Mouse (Mus musculus) brown adipose tissue, adult 24 weeks (tissue): Measurements from ENCODE around the gene Asah2. TPM values are rescaled to one million over a fixed set of nuclear protein-coding genes. Genes with fewer than 3 reads are reported as not detected.

Source experiments
- H3K27ac ChIP-seq: fragments of 200-500 bp; replicated peaks from 2 replicates; pipeline ENCODE4 v1.5.1; 2012; ENCODE audit warnings: low read depth, mild to moderate bottlenecking, low read length
- H3K4me1 ChIP-seq: fragments of 200-500 bp; 2 replicates; pipeline ENCODE4 v1.6.1; 2012; ENCODE audit warnings: low read length, mixed read lengths; ENCODE audit not compliant: control insufficient read depth, insufficient read depth, insufficient read length
- H3K4me3 ChIP-seq: fragments of 200-500 bp; 2 replicates; pipeline ENCODE4 v1.5.1; 2012; ENCODE audit warnings: low read depth, mild to moderate bottlenecking, low read length, moderate library complexity; ENCODE audit not compliant: insufficient read depth
- polyA plus RNA-seq: library from polyadenylated mRNA; stranded (reverse); fragments of >200 nt; gene quantifications from 2 replicates; pipeline ENCODE4 v1.2.4, GENCODE M21; 2012; ENCODE audit not compliant: missing spikeins, insufficient read depth, insufficient read length

Asah2 gene
- polyA plus RNA-seq, 1 experiment = 12.0 TPM

DNA sequence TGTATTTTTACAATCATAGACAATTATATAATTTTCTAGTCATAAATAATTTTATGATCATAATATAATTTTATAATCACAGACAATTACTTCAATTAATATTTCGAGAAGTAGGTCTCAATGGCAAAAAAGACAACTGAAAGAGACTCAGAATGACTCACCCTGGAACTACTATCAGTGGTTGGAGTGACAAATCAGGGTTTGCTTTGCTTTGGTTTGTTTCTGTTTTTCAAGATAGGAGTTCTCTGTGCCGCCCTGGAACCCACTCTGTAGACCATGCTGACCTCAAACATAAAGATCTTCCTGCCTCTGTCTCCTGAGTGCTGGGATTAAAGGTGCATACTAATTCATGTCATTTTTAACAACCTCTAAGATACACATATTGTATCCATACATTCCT, 37.7 kb downstream of the Asah2 start:
- no peak overlapping the region for H3K4me3 ChIP-seq
- peaks cover 9% of the 10 kb centered on the region for H3K4me1 ChIP-seq
- no peak overlapping the region for H3K27ac ChIP-seq

DNA sequence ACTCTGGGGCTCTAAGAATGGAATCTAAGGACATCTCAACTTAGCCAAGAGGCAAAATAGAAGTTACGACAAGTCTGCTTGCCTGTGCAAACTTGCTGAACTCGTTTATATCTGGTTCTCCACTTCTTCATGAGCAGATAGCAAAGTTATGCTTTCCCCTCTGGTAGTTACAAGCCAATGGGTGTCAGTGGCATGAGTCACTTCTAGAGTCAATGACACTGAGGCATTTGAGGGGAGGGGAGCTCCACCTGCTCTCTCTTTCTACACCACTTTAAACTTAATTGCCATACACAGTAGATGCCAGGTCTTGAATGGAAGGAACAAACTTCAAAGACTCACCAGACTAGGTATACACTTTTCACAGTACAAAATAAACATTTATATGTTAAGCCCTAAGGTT, 38.4 kb downstream of the Asah2 start:
- Histone ChIP-seq H3K4me3 (no peak overlapping the region), H3K27ac (no peak overlapping the region), H3K4me1 (peaks cover 13% of the 10 kb centered on the region)

DNA sequence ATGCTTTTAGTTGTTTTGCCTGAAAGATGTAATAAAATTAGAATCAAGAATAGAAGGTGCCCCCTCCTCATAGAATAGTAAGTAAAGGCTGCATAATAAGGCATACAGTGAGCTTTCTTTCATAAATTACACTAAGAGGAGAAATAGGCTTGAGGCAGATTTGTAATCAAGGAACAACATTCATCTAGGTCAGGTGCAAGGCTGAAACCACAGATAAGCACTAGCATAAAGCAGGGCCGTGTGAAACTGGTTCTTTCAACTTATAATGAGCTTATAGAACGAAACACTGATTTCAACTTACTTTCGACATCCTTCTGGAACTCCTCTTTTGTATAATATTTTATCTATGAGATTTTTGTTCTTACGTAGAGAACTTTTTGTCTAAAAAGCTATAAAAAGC, 40.3 kb downstream of the Asah2 start:
- no peak overlapping the region for H3K4me3 ChIP-seq
- H3K27ac ChIP-seq = no peak overlapping the region
- peaks cover 15% of the 10 kb centered on the region for H3K4me1 ChIP-seq

DNA sequence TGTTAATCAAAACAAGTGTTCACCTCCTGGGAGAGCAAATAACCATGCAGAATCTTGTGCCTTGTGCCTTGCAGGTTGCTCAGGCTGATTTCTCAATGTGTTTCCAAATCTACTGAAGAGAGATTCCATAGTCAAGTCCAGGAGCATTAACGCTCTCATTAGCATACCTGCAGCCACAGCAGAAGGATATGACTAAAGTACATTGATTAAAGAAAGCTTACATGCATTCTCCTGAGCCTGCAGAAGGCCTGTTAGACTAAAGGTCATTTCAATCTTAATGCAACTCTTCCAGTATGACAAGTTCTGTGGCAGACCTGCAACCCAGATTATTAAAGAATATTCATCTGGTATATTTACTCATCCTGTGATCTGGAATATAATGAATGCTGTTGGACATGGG, 46.7 kb downstream of the Asah2 start:
- Histone ChIP-seq H3K4me3 (no peak overlapping the region), H3K27ac (no peak overlapping the region), H3K4me1 (peaks cover 10% of the 10 kb centered on the region)

DNA sequence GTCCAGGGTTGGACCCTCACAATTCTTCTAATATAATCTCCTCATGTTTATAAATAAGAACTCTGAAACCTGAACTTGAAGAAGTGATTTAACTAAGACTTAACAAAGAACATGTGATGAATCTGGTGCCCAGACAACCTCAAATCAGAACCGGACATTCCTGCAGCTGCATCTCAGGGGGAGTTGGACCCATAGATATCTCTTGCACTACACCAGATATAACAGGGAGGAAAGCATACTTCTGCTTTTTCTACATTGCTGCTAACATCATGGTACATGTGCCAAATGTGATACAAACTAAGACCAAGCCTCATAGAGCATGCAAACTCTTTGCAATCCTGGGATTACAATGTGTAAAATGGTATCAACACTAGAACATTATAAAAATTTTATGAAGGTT, 51.8 kb downstream of the Asah2 start:
- peak overlapping the region; percentile 93 for H3K27ac ChIP-seq
- peaks cover 4% of the 10 kb centered on the region for H3K4me1 ChIP-seq
- no peak overlapping the region for H3K4me3 ChIP-seq

DNA sequence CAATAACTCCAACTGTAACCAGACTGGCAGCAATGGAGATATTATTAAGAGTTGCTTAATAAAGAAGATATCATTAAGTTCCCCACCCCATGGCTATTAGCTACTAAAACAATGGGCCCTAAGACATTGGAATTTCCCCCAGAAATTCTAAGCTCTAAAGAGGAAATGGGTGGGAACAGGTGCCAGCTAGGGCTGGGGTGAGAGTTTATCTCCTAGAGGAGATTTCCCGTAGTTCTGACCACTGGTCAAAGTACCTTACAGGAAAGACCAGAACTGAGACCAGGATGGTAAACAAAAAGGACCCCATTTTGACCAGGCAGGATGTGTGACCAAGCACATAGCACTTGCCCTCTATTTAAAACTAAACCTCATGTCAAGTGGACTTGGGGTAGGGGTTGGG, 52.3 kb downstream of the Asah2 start:
- Histone ChIP-seq H3K27ac (peak overlapping the region; percentile 99), H3K4me1 (peaks cover 4% of the 10 kb centered on the region)

DNA sequence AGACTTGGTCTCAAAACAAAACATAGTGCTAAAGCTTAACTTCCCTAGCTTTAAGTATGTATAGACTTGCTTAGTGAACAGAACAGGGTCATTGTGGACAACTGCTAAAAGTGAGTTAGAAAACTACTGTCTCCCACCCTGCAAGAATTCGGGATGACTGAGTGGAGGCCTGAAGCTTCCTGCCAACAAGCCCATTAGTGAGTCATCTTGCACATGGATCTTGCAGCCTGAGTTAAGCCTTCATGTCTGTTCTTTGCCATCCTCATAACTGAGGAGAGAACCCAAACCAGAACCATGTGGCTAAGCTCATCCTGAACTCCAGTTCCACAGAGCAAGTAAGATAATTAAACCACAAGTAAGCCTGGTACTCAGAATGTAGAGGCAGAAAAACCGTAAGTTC, 56.8 kb downstream of the Asah2 start:
- no peak overlapping the region for H3K4me3 ChIP-seq
- peaks cover 4% of the 10 kb centered on the region for H3K4me1 ChIP-seq
- no peak overlapping the region for H3K27ac ChIP-seq

More for the DNA sequence above, 52.3 kb downstream of the Asah2 start:
- no peak overlapping the region for H3K4me3 ChIP-seq

DNA sequence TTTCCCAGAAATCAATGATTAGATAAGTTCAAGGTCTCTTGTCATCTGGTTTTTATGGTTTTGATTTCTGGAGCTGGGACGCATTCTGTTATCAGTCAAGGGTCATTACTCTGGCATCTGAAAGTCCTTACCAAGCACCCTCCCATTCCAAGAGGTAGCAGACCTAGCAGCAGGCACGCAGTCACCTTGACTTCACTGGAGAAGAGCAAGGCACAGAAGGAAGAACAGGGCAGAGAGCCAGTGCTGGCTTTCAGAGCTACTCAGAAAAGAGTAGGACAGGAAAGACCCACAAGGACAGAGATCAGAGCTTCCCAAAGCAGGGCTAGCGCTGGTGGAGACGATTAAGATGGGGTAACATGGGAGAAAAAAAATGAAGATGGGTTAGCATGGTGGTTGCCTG, 75.1 kb downstream of the Asah2 start:
- Histone ChIP-seq H3K4me1 (peaks cover 3% of the 10 kb centered on the region; the same call in 1 of the 2 replicates), H3K27ac (peak overlapping the region; percentile 26), H3K4me3 (no peak overlapping the region)

DNA sequence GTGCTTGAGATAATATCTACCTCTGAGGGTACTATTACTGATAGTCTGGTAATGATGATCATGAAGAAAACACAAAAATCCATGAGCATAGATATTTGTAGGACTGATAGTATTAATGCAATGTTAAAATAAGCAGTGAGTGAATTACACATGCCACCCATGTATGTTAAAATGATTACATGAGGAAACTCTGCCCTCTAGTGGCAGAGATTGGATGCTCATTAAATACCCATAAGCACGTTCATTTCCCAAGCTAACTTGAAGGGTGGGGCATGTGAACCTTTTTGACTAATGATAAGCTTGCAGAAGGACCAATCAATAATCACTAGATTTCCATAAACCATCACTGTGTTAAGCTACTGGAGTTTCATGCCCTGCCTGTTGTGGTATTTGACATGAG, 77.6 kb downstream of the Asah2 start:
- peaks cover 3% of the 10 kb centered on the region; the same call in 1 of the 2 replicates for H3K4me1 ChIP-seq
- no peak overlapping the region for H3K4me3 ChIP-seq
- H3K27ac ChIP-seq = no peak overlapping the region

DNA sequence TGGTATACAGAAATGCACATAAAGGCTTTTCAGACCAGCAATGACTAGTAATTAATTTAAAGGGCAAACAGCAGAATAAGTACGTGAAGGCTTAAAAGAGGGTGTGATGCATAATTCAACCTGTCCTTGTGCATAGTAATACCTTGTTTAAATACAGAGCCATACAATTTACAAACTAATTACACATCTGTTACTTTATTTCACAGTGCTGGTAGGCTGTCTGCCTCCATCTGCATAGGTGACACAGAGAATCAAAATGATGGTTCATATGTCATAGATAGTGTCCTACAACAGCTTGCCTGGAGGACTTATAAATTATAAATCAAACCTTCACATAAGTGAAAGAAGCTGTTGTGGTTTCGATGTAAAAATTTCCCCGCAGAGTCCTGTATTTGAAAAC, 82.6 kb downstream of the Asah2 start:
- Histone ChIP-seq H3K4me1 (no peaks in the 10 kb centered on the region), H3K4me3 (no peak overlapping the region), H3K27ac (no peak overlapping the region)

DNA sequence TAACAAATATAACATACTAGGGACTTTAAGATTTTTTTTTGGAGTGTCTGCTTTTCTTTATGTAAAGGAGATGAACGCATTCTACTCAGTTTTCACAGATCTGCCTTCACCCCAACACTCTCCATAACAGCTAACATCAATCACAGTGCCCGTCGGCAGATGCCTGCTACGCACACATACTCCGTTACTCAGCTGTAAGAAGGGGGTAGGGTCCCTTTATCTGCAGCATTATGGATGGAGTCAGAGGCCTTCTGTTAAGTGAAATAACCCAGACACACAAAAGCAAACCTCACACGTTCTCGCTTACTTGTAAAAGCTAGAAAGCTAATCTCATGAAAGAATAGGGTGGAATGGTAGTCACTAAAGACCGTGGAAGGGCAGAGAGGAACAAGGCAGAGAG, 88.3 kb downstream of the Asah2 start:
- H3K4me3 ChIP-seq = no peak overlapping the region
- H3K4me1 ChIP-seq = peaks cover 2% of the 10 kb centered on the region; the same call in 1 of the 2 replicates
- no peak overlapping the region for H3K27ac ChIP-seq

DNA sequence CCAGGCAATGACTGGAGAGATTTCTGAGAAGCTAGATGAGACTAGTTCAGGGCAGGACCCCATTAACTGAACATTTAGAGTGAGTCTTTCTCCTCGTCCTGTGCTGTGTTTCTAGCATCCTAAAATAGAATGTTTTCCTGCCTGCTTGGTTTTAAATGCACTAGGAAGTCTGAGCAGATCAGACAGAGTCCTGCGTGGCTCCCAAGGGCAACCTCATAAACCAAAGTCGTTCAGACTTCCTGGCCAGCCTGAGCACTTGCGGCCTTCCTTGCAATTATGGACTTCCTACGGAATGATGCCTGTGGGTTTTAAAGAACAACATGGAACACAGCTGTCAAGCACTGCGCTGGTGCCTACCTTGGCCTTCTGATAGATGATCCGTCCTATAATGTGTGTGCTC, 89.4 kb downstream of the Asah2 start:
- peaks cover 2% of the 10 kb centered on the region; the same call in 1 of the 2 replicates for H3K4me1 ChIP-seq
- H3K4me3 ChIP-seq = no peak overlapping the region
- H3K27ac ChIP-seq = no peak overlapping the region

DNA sequence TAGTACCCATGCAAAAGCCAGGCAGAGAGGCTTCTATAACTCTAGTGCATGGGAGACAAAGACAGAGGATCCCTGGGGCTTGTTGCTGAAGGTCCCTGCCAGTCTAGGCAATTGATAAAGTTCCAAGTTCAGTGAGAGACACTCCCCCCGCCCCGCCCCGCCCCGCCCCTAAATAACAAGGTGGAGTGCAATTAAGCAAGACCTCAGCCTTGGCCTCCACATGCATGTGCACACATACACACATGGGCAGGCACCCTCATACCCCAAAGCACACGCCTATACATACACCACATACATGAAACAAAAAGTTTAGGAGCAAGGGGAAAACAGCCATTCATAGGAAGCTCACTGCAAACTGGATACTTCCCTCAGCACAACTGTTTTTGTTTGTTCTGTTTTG, 90.0 kb downstream of the Asah2 start:
- H3K4me1 ChIP-seq = peaks cover 2% of the 10 kb centered on the region; the same call in 1 of the 2 replicates
- no peak overlapping the region for H3K4me3 ChIP-seq
- H3K27ac ChIP-seq = no peak overlapping the region

DNA sequence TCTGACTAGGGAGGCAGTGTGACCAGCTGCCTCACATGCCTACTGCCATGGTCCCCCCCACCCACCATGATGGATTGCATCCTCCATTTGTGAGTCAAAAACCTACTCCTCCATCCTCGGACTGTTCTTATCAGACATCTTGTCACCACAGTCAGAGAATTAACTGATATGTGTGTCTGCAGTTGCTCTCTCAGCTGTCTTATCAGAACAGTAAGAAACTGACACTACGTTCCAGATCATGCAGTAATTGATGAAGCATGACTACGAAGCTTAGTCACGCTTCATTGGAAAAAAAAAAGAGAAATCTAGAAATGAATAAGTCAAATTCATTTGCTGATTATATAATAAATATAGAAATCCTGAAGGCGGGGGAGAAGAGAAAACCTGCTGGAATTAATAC, 105.4 kb downstream of the Asah2 start:
- no peaks in the 10 kb centered on the region for H3K4me1 ChIP-seq
- no peak overlapping the region for H3K4me3 ChIP-seq
- no peak overlapping the region for H3K27ac ChIP-seq

DNA sequence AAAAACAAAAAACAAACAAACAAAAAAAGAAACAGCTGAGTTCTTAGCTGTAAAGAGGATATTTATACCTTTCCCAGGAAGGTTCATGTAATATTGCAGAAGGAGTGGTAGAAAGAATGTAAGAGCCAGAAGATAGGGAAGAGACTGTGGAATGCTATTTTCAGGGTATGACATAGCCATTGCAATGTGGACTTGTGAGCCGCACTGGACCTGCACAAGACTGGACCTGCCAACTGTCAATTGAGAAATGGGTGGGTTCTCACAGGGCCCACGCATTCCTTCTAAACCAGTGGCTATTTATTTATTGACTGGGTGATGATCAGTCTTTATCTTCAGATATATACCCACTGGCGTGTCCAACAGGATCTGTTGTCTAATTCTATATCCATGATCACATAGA, 111.1 kb downstream of the Asah2 start:
- H3K27ac ChIP-seq = no peak overlapping the region
- H3K4me1 ChIP-seq = no peaks in the 10 kb centered on the region
- no peak overlapping the region for H3K4me3 ChIP-seq

DNA sequence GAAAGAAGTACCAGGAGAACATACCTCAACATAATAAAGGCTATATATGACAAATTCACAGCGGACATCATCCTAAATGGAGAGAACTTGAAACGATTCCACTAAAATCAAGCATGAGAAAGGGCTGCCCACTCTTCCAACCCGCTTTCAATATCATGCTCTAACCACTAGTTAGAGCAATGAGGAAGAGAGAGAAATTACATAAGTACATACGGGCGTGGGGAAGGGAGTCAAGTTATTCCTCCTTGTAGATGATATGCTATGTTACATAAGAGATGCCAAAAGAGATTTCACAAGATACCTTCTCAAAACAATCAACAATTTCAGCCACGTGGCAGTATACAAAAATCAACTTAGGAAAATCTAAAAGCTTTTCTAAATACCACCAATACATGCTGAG, 117.0 kb downstream of the Asah2 start:
- Histone ChIP-seq H3K27ac (no peak overlapping the region), H3K4me3 (no peak overlapping the region), H3K4me1 (no peaks in the 10 kb centered on the region)

DNA sequence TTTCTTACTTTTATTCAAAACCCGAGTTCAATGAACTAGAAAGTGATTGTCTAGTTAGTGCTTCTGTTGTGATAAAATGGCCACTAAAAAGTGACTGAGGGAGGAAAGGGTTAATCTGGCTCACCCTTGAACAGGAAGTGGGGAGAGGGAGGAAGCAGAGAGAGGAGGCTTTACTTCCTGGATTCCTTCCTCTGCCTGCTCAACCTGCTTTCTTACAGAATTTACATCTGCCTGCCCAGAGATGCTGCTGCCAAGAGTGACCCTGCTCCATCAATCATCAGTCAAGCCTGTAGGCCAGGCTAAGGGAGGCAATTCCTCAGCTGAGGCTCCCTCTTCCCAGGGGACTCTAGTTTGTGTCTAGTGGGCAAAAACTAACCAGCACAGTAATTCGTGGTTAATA, 132.1 kb downstream of the Asah2 start:
- no peak overlapping the region for H3K4me3 ChIP-seq
- no peaks in the 10 kb centered on the region for H3K4me1 ChIP-seq
- H3K27ac ChIP-seq = no peak overlapping the region
